Mouse (Mus musculus) R1 (cell line): ENCODE data around the gene Ahdc1.
A peak's percentile ranks its signal among the peaks of the same experiment; 100 is the strongest.
"Not testable (repeated sequence)": the region's sequence is repeated elsewhere in the genome, so short reads cannot be mapped to it uniquely, and the experiment has no call there.

ENCODE experiments used
- DNase-seq: peaks from one replicate; pipeline ENCODE4 v3.0.0-alpha.2; 2018; ENCODE audit warnings: low read depth, low spot score

Gene Ahdc1

GRCm38 (mm10) chr4:133095734-133096065 lies 84.6 kb downstream of the Ahdc1 start:
- DNase-seq: peak; percentile 83

GRCm38 (mm10) chr4:133096671-133097070 lies 85.6 kb downstream of the Ahdc1 start:
- DNase-seq: not testable (repeated sequence)

- no peak for DNase-seq
These were observed 90.7 kb downstream of the Ahdc1 start for GRCm38 (mm10) chr4:133101751-133102150.

GRCm38 (mm10) chr4:133103525-133104193 lies 92.6 kb downstream of the Ahdc1 start:
- peak; percentile 99 for DNase-seq

GRCm38 (mm10) chr4:133104194-133104569 lies 93.1 kb downstream of the Ahdc1 start:
- DNase-seq: no peak

GRCm38 (mm10) chr4:133106691-133107090 lies 95.6 kb downstream of the Ahdc1 start:
- DNase-seq: no peak

- peak; percentile 95 for DNase-seq
These were observed 96.8 kb downstream of the Ahdc1 start for GRCm38 (mm10) chr4:133107788-133108281.

GRCm38 (mm10) chr4:133108481-133109334 lies 97.6 kb downstream of the Ahdc1 start:
- peak; percentile 52 for DNase-seq

GRCm38 (mm10) chr4:133109335-133109801 lies 98.3 kb downstream of the Ahdc1 start:
- DNase-seq: peak; percentile 69

GRCm38 (mm10) chr4:133112175-133112838 lies 101.2 kb downstream of the Ahdc1 start:
- DNase-seq: peak; percentile 32

- DNase-seq: peak; percentile 30
These were observed 102.4 kb downstream of the Ahdc1 start for GRCm38 (mm10) chr4:133113351-133113882.

GRCm38 (mm10) chr4:133114762-133115161 lies 103.7 kb downstream of the Ahdc1 start:
- no peak for DNase-seq

- DNase-seq: no peak
These were observed 104.8 kb downstream of the Ahdc1 start for GRCm38 (mm10) chr4:133115721-133116429.

GRCm38 (mm10) chr4:133116756-133117470 lies 105.9 kb downstream of the Ahdc1 start:
- no peak for DNase-seq

- peak; percentile 72 for DNase-seq
These were observed 106.7 kb downstream of the Ahdc1 start for GRCm38 (mm10) chr4:133117556-133118411.

- DNase-seq: no peak
These were observed 107.8 kb downstream of the Ahdc1 start for GRCm38 (mm10) chr4:133118775-133119375.

- DNase-seq: peak; percentile 81
These were observed 108.5 kb downstream of the Ahdc1 start for GRCm38 (mm10) chr4:133119579-133119978.

- DNase-seq: peak; percentile 89
These were observed 109.8 kb downstream of the Ahdc1 start for GRCm38 (mm10) chr4:133120833-133121321.

- peak; percentile 76 for DNase-seq
These were observed 110.4 kb downstream of the Ahdc1 start for GRCm38 (mm10) chr4:133121416-133121815.
